Mouse (Mus musculus) urinary bladder, adult 18-20 months (tissue): ENCODE measurements around the gene Rnf43.

Experiments used
- DNase-seq, 2 experiments: peaks; one replicate each; pipeline ENCODE4 v3.0.0; 2022; ENCODE audit warnings: low spot score in 2 of 2, mixed read lengths in 2 of 2

Gene Rnf43

GRCm38 (mm10) chr11:87745632-87746555 is 83.4 kb downstream of the Rnf43 start:
- DNase-seq, result no peak

GRCm38 (mm10) chr11:87747312-87747711 is 84.8 kb downstream of the Rnf43 start:
- DNase-seq, result no peak

GRCm38 (mm10) chr11:87747716-87748115 is 85.2 kb downstream of the Rnf43 start:
- no peak for DNase-seq

- no peak for DNase-seq
Observed at GRCm38 (mm10) chr11:87748132-87749119, 85.9 kb downstream of the Rnf43 start.

GRCm38 (mm10) chr11:87749192-87750042 is 86.9 kb downstream of the Rnf43 start:
- DNase-seq, result no peak

GRCm38 (mm10) chr11:87750043-87750421 is 87.5 kb downstream of the Rnf43 start:
- no peak for DNase-seq

- DNase-seq, result no peak
Observed at GRCm38 (mm10) chr11:87750521-87750920, 88.0 kb downstream of the Rnf43 start.

GRCm38 (mm10) chr11:87751031-87751430 is 88.5 kb downstream of the Rnf43 start:
- DNase-seq, result no peak

GRCm38 (mm10) chr11:87751491-87751966 is 89.0 kb downstream of the Rnf43 start:
- no peak for DNase-seq

- DNase-seq, result no peak
Observed at GRCm38 (mm10) chr11:87752307-87752706, 89.8 kb downstream of the Rnf43 start.

- no peak for DNase-seq
Observed at GRCm38 (mm10) chr11:87753255-87753654, 90.7 kb downstream of the Rnf43 start.

- DNase-seq, result no peak
Observed at GRCm38 (mm10) chr11:87753891-87754501, 91.5 kb downstream of the Rnf43 start.

- DNase-seq, result no peak
Observed at GRCm38 (mm10) chr11:87754603-87755002, 92.1 kb downstream of the Rnf43 start.

- no peak for DNase-seq
Observed at GRCm38 (mm10) chr11:87755360-87756017, 93.0 kb downstream of the Rnf43 start.

- DNase-seq, result no peak
Observed at GRCm38 (mm10) chr11:87756251-87756820, 93.8 kb downstream of the Rnf43 start.

GRCm38 (mm10) chr11:87757001-87757954 is 94.8 kb downstream of the Rnf43 start:
- DNase-seq, result no peak

- no peak for DNase-seq
Observed at GRCm38 (mm10) chr11:87758161-87758911, 95.8 kb downstream of the Rnf43 start.
